9 mouse cellular contexts compared by ENCODE assay signal in genomic region chr17:28876821-28877220, GRCm38 (mm10). TPM values are rescaled to one million over a fixed set of nuclear protein-coding genes. Genes with fewer than 3 reads are reported as not detected.
DNase-seq lines count a peak whose midpoint lies in the region; ATAC-seq and TF ChIP-seq lines count a peak whose summit lies in the region.
"Had no signal": no experiment of that assay in that cellular context is flagged by ENCODE, and none has a peak within 500 bp of the region (broad histone marks: within the 10 kb centered on the region; RNA-seq: fewer than 3 reads in every experiment).

No protein-coding gene starts in this region.

- no peaks in the 10 kb centered on the region; the same call in 1 of the 2 replicates for H3K4me1 ChIP-seq in forebrain, embryonic 11.5 days (replicated peaks; ENCODE audit: control insufficient read depth, insufficient read depth, low read length)
- peaks cover 12% of the 10 kb centered on the region for H3K4me1 ChIP-seq in forebrain, embryonic 15.5 days
- H3K4me1 ChIP-seq in heart, postnatal 0 days (ENCODE audit: control insufficient read depth, insufficient read depth): peaks cover 4% of the 10 kb centered on the region; the same call in 1 of the 2 replicates
- peaks cover 0 to 5% of the 10 kb centered on the region in 2 experiments; a peak in 1 of 4 replicates for H3K4me1 ChIP-seq in liver, embryonic 14.5 days (replicated peaks; ENCODE audit: control insufficient read depth in 2 of 2, insufficient read depth in 2 of 2, low read length in 1 of 2)

- no peak overlapping the region for H3K27ac ChIP-seq in forebrain, embryonic 11.5 days (ENCODE audit: low read depth, low read length)
- H3K27ac ChIP-seq in forebrain, embryonic 15.5 days (replicated peaks): no peak overlapping the region
- no peak overlapping the region for H3K27ac ChIP-seq in heart, postnatal 0 days (ENCODE audit: low read depth)
- H3K27ac ChIP-seq in liver, embryonic 14.5 days: no peak overlapping the region

- no peaks in the 10 kb centered on the region for H3K36me3 ChIP-seq in forebrain, embryonic 11.5 days (ENCODE audit: control insufficient read depth, insufficient read depth, low read length)
- no peaks in the 10 kb centered on the region for H3K36me3 ChIP-seq in forebrain, embryonic 15.5 days
- no peaks in the 10 kb centered on the region for H3K36me3 ChIP-seq in heart, postnatal 0 days (replicated peaks; ENCODE audit: control insufficient read depth, insufficient read depth, low read length)
- no peaks in the 10 kb centered on the region for H3K36me3 ChIP-seq in liver, embryonic 14.5 days (replicated peaks; ENCODE audit: control insufficient read depth, insufficient read depth, low read depth)

- peaks cover 4% of the 10 kb centered on the region for H3K27me3 ChIP-seq in forebrain, embryonic 11.5 days (ENCODE audit: control insufficient read depth, insufficient read depth, low read length)
- no peaks in the 10 kb centered on the region for H3K27me3 ChIP-seq in forebrain, embryonic 15.5 days
- H3K27me3 ChIP-seq in heart, postnatal 0 days (ENCODE audit: control insufficient read depth, insufficient read depth, low read length): peaks cover 15% of the 10 kb centered on the region
- H3K27me3 ChIP-seq in liver, embryonic 14.5 days (ENCODE audit: control insufficient read depth, insufficient read depth, low read length): peaks cover 3% of the 10 kb centered on the region

- DNase-seq in forebrain, embryonic 11.5 days (ENCODE audit: low spot score): peak; percentile 78
- DNase-seq in ovary, postnatal 36 days (ENCODE audit: low spot score): peak; percentile 28
- no peak for DNase-seq in ovary, postnatal 10 days (ENCODE audit: low spot score)
- DNase-seq in heart, postnatal 0 days (ENCODE audit: low spot score): no peak
- DNase-seq in liver, embryonic 14.5 days (ENCODE audit: low read depth in 3 of 3, low spot score in 3 of 3): no peak
- peak; percentile 75 for DNase-seq in testis, postnatal 10 days (ENCODE audit: low spot score)

- TF ChIP-seq CTCF in heart, postnatal 0 days (IDR thresholded peaks at IDR 0.05; ENCODE audit: low read depth): peak; percentile 18; the same call in 1 of the 2 replicates
- peak; percentile 66 for TF ChIP-seq CTCF in liver, embryonic 14.5 days (IDR thresholded peaks at IDR 0.05; ENCODE audit: low read depth)

- no peaks in the 10 kb centered on the region for H3K9me3 ChIP-seq in forebrain, embryonic 11.5 days (ENCODE audit: control insufficient read depth, low read length)
- H3K9me3 ChIP-seq in forebrain, embryonic 15.5 days: no peaks in the 10 kb centered on the region
- H3K9me3 ChIP-seq in heart, postnatal 0 days (replicated peaks; ENCODE audit: control insufficient read depth, low read length): no peaks in the 10 kb centered on the region
- H3K9me3 ChIP-seq in liver, embryonic 14.5 days (ENCODE audit: control insufficient read depth, low read length): no peaks in the 10 kb centered on the region

- no peak for ATAC-seq in forebrain, embryonic 11.5 days (replicated peaks; ENCODE audit: low FRiP score)
- no peak for ATAC-seq in forebrain, embryonic 15.5 days (replicated peaks)
- ATAC-seq in heart, postnatal 0 days (ENCODE audit: insufficient read depth, low read depth): no peak
- no peak for ATAC-seq in liver, embryonic 14.5 days (ENCODE audit: insufficient read depth)
- ATAC-seq in erythroid progenitor cell, adult 5-6 weeks (replicated peaks; ENCODE audit: low FRiP score, poor library complexity, severe bottlenecking): no peak

- WGBS in forebrain, embryonic 11.5 days: 14% methylated on average over 19 of the region's 19 CpGs
- 13% methylated on average over 19 of the region's 19 CpGs for WGBS in forebrain, embryonic 15.5 days
- WGBS in heart, postnatal 0 days: 25% methylated on average over 18 of the region's 19 CpGs
- 13% methylated on average over 19 of the region's 19 CpGs for WGBS in liver, embryonic 14.5 days (ENCODE audit: insufficient replicate concordance)

- H3K9ac ChIP-seq in forebrain, embryonic 11.5 days (ENCODE audit: low read length): peak overlapping the region; percentile 6; the same call in 1 of the 2 replicates
- H3K9ac ChIP-seq in forebrain, embryonic 15.5 days (replicated peaks): no peak overlapping the region
- H3K9ac ChIP-seq in heart, postnatal 0 days (replicated peaks; ENCODE audit: low read depth, low read length): no peak overlapping the region
- H3K9ac ChIP-seq in liver, embryonic 14.5 days (replicated peaks): no peak overlapping the region

- no peak for TF ChIP-seq EP300 in heart, postnatal 0 days (IDR thresholded peaks at IDR 0.05; ENCODE audit: low read depth)
- TF ChIP-seq EP300 in liver, embryonic 14.5 days (IDR thresholded peaks at IDR 0.05; ENCODE audit: low read depth): no peak

- H3K4me2 ChIP-seq in forebrain, embryonic 11.5 days (ENCODE audit: low read depth, low read length, severe bottlenecking): 0 out of 2 replicates have a peak overlapping the region, but pooled peaks have one; percentile 8
- no peak overlapping the region for H3K4me2 ChIP-seq in forebrain, embryonic 15.5 days (replicated peaks)
- H3K4me2 ChIP-seq in heart, postnatal 0 days (ENCODE audit: low read depth, low read length): no peak overlapping the region
- H3K4me2 ChIP-seq in liver, embryonic 14.5 days (ENCODE audit: low read depth): no peak overlapping the region

- no peak overlapping the region for H3K4me3 ChIP-seq in forebrain, embryonic 11.5 days (ENCODE audit: low read depth, low read length)
- H3K4me3 ChIP-seq in forebrain, embryonic 15.5 days: no peak overlapping the region
- no peak overlapping the region for H3K4me3 ChIP-seq in heart, postnatal 0 days (ENCODE audit: low read depth, low read length)
- no peak overlapping the region for H3K4me3 ChIP-seq in liver, embryonic 14.5 days (ENCODE audit: insufficient read depth in 1 of 2, low read depth in 2 of 2, low read length in 2 of 2)

RNA-seq across cellular contexts. Expression of gene Pnpla1, which starts 18.6 kb away (rescaled TPM):
- not detected in 2 replicates for polyA plus RNA-seq in forebrain, embryonic 11.5 days (2014; fragmentation: Nextera tagmentation; extraction: Ambion mirVana)
- polyA plus RNA-seq in forebrain, embryonic 15.5 days (2015; fragmentation: Nextera tagmentation; extraction: Ambion mirVana): not detected in 2 replicates
- not detected in 2 replicates for total RNA-seq in heart, postnatal 0 days (2014; rRNA removed; ENCODE audit: low replicate concordance)
- 0.03 and 0.04 TPM in 2 replicates for polyA plus RNA-seq in heart, postnatal 0 days (2015; fragmentation: Nextera tagmentation; extraction: Ambion mirVana)
- 0.01 and 0.02 TPM in 2 replicates for polyA plus RNA-seq in liver, embryonic 14.5 days (2012; rRNA removed)
- 0.04 TPM in 1 of 2 replicates, not detected in the other for polyA plus RNA-seq in liver, embryonic 14.5 days (2014; fragmentation: Nextera tagmentation; extraction: Ambion mirVana)
- total RNA-seq in erythroid progenitor cell, adult 5-6 weeks (2015; ENCODE audit: low replicate concordance): 2.2 TPM in 1 of 2 replicates, not detected in the other
- total RNA-seq in erythroid progenitor cell, adult 5-6 weeks (2017; ENCODE audit: low replicate concordance): not detected in 2 replicates
- total RNA-seq: neutrophil, adult 5-6 weeks had no signal

RNA-seq across cellular contexts. Expression of gene 4930539E08Rik, which starts 38.3 kb away (rescaled TPM):
- 0.16 and 0.19 TPM in 2 replicates for polyA plus RNA-seq in forebrain, embryonic 11.5 days (2014; fragmentation: Nextera tagmentation; extraction: Ambion mirVana)
- polyA plus RNA-seq in forebrain, embryonic 15.5 days (2015; fragmentation: Nextera tagmentation; extraction: Ambion mirVana): 0.51 and 0.67 TPM in 2 replicates
- total RNA-seq in heart, postnatal 0 days (2014; rRNA removed; ENCODE audit: low replicate concordance): not detected in 2 replicates
- polyA plus RNA-seq in heart, postnatal 0 days (2015; fragmentation: Nextera tagmentation; extraction: Ambion mirVana): 0.03 TPM in 2 replicates
- 0.06 TPM in 2 replicates for polyA plus RNA-seq in liver, embryonic 14.5 days (2012; rRNA removed)
- polyA plus RNA-seq in liver, embryonic 14.5 days (2014; fragmentation: Nextera tagmentation; extraction: Ambion mirVana): 0.03 and 0.14 TPM in 2 replicates
- total RNA-seq in erythroid progenitor cell, adult 5-6 weeks (2015; ENCODE audit: low replicate concordance): not detected in 2 replicates
- total RNA-seq in erythroid progenitor cell, adult 5-6 weeks (2017; ENCODE audit: low replicate concordance): not detected in 2 replicates

Comparison
In these comparisons a context has a peak if more than half of its experiments do, and no peak if none do; other contexts are left out.
1. DNase-seq: peak in forebrain, embryonic 11.5 days (single experiment), ovary, postnatal 36 days (single experiment) and testis, postnatal 10 days (single experiment); none in ovary, postnatal 10 days (single experiment), heart, postnatal 0 days (single experiment) and liver, embryonic 14.5 days (0 of 3).